Mouse (Mus musculus): ENCODE data around the gene Cd22. TPM values are rescaled to one million over a fixed set of nuclear protein-coding genes. Genes with fewer than 3 reads are reported as not detected.

Cd22 gene
- polyA plus RNA-seq (2012; rRNA removed): 0.23 and 0.37 TPM in 2 replicates

DNA sequence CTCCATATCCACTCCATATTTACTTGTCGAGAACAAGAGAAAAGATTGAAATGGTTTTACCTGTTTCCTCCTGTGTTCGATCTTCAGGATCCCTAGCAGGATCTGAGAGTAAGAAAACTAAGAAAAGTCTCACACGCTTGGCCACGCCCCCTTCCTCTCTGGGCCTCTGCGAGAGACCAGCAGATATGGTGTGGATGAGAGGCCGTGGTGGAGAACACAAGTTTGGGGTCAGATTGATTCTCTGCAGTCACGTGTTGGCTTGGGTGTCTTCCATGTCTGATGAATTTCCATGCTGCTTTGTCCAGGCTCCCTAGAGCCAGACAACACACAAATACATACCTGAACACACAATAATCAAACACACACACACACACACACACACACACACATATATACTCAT is at the start of gene Cd22:
Cd22 (minus strand) TSS at position 167 of the 400 bp plus-strand sequence.

DNA sequence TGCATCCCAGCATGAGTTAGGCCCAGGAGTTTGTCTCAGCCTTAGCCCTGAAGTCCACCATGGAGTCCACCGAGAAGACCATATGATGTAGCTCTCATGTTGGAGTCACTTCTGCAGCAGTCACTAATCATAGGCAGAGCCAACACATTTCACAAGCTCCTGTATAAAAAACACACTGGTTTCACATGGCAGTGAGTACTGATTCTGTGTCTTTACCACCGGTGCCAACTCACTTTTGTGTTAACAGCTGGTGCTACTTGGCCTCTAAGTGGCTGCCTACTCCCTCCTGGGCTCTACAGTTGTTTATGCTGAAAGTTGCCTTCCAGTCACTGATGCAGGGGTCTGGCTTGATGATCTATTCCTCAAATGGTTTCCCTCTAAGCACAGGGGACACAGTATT is 44.4 kb upstream of the Cd22 start, which contains the start of gene Hamp2:
Hamp2 (minus strand) TSS at position 101 of the 400 bp plus-strand sequence.

DNA sequence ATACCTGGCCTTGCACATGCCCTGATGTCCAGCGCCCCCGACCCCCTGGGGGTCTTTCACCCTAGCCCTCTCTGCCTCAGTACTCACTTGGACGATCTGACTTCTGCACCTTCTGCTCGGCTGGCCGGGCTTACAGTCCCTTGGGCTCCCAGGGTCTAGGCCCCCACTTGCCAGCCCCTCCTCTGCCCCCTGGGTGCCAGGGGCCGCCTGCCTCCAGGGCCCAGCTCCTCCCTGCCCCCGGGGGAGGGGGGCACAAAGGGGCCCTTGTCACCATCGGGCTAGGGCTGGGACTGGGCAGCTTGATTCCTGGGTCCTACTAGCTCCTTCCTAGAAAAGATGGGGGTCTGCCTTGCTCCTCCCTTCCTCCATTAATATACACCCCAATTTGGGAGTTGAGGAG is 34.6 kb upstream of the Cd22 start, which contains the start of gene Mag:
Mag (minus strand) TSS at position 142 of the 400 bp plus-strand sequence.

DNA sequence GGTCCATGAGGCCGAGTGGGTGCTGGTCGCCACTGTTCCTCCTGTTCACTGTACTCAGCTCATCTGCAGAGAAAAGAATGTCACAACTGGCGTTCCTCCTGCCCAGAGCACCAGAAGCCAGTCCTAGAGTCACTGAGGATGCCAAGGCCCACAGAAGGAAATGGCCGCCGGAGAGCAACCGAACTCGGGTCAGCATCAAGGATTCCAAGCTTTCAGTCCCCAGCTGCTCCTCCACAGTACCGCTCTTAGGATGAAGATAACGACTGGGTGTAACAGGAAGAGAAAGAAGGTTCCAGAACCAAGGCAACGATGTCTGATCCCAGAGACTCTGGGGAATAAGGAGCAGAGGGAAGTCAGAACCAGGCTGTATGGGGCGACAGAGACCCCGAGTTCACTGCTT is 18.7 kb downstream of the Cd22 start, which contains the start of gene Ffar1:
Ffar1 (minus strand) TSS at position 101 of the 400 bp plus-strand sequence.

DNA sequence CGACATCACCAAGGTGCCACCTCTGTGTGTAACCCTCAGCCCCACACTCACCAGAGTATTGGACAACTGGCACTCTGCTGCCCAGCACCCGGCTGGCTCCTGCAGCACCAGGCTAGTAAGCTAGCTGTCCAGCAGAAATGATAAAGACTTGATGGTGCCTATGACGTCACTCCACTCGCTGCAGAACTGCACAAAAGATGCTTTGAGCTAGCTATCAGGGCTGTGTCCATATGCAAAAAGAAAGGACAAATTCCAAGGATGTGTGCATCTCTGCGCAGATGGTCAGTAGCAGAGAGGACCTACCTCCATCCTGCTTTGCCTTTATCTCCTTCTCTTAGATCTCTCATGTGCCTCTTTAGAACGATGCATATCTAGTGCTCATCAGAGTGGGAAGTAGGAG is 24.1 kb downstream of the Cd22 start, which contains the start of gene Ffar3:
Ffar3 (minus strand) TSS at position 101 of the 400 bp plus-strand sequence.

DNA sequence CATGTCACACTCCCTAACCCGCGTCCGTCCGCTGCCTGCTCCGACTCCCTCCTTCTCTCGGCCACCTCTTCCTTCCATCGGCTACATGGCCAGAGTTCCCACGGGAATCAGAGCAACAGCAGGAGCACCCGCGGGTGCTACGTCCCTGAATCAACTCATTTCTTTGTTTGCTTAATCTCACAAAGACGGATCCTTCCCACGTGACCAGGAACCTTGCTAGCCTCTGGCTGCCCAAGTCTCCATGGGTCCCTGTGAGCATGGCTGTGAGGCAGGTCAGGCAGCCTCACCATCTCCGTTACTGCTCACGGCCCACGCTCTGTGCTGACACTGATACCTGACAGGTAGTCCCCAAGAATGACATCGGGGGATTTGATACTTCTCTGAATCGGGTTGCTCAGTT is 56.5 kb downstream of the Cd22 start, which contains the start of gene Ffar2:
Ffar2 (minus strand) TSS at position 101 of the 400 bp plus-strand sequence.

Other genes with a start within 250 kb of the Cd22 start
- 0.03 TPM in 1 of 2 replicates, not detected in the other for gene Etv2, start 244.5 kb downstream of the Cd22 start, polyA plus RNA-seq (2012; rRNA removed)
- gene Rbm42, start 230.0 kb downstream of the Cd22 start, polyA plus RNA-seq (2012; rRNA removed): 21.9 and 25.1 TPM in 2 replicates
- 24.1 and 28.2 TPM in 2 replicates for gene Haus5, start 215.3 kb downstream of the Cd22 start, polyA plus RNA-seq (2012; rRNA removed)
- gene Pmis2, start 208.7 kb downstream of the Cd22 start, polyA plus RNA-seq (2012; rRNA removed): not detected in 2 replicates
- 0.09 and 0.21 TPM in 2 replicates for gene 2200002J24Rik, start 181.4 kb downstream of the Cd22 start, polyA plus RNA-seq (2012; rRNA removed)
- 0.74 and 0.90 TPM in 2 replicates for gene Atp4a, start 168.1 kb downstream of the Cd22 start, polyA plus RNA-seq (2012; rRNA removed)
- gene Tmem147, start 150.8 kb downstream of the Cd22 start, polyA plus RNA-seq (2012; rRNA removed): 56.5 and 63.8 TPM in 2 replicates
- not detected in 2 replicates for gene Gapdhs, start 136.7 kb downstream of the Cd22 start, polyA plus RNA-seq (2012; rRNA removed)
- 0.61 and 0.74 TPM in 2 replicates for gene Sbsn, start 128.9 kb downstream of the Cd22 start, polyA plus RNA-seq (2012; rRNA removed)
- gene Dmkn, start 116.6 kb downstream of the Cd22 start, polyA plus RNA-seq (2012; rRNA removed): 0.16 and 0.25 TPM in 2 replicates
- gene Krtdap, start 92.4 kb downstream of the Cd22 start, polyA plus RNA-seq (2012; rRNA removed): 0.20 TPM in 1 of 2 replicates, not detected in the other
- gene Ffar2, start 56.6 kb downstream of the Cd22 start, polyA plus RNA-seq (2012; rRNA removed): 0.31 and 0.33 TPM in 2 replicates
- gene Ffar3, start 24.2 kb downstream of the Cd22 start, polyA plus RNA-seq (2012; rRNA removed): not detected in 2 replicates
- not detected in 2 replicates for gene Ffar1, start 18.8 kb downstream of the Cd22 start, polyA plus RNA-seq (2012; rRNA removed)
- gene Mag, start 34.5 kb upstream of the Cd22 start, polyA plus RNA-seq (2012; rRNA removed): 0.17 and 0.22 TPM in 2 replicates
- gene Hamp2, start 44.3 kb upstream of the Cd22 start, polyA plus RNA-seq (2012; rRNA removed): not detected in 2 replicates
- 11.4 and 20.4 TPM in 2 replicates for gene Hamp, start 63.7 kb upstream of the Cd22 start, polyA plus RNA-seq (2012; rRNA removed)
- 45.8 and 51.7 TPM in 2 replicates for gene Usf2, start 76.5 kb upstream of the Cd22 start, polyA plus RNA-seq (2012; rRNA removed)
- gene Lsr, start 93.1 kb upstream of the Cd22 start, polyA plus RNA-seq (2012; rRNA removed): 11.5 and 13.7 TPM in 2 replicates
- 1.3 TPM in 2 replicates for gene Fam187b, start 93.4 kb upstream of the Cd22 start, polyA plus RNA-seq (2012; rRNA removed)
- 10.0 and 11.3 TPM in 2 replicates for gene Fxyd5, start 162.1 kb upstream of the Cd22 start, polyA plus RNA-seq (2012; rRNA removed)
- gene Fxyd7, start 171.1 kb upstream of the Cd22 start, polyA plus RNA-seq (2012; rRNA removed): 0.06 and 0.17 TPM in 2 replicates
- 25.3 and 31.9 TPM in 2 replicates for gene Fxyd1, start 176.9 kb upstream of the Cd22 start, polyA plus RNA-seq (2012; rRNA removed)
- gene Lgi4, start 179.0 kb upstream of the Cd22 start, polyA plus RNA-seq (2012; rRNA removed): 0.03 and 0.06 TPM in 2 replicates
- 0.18 and 0.62 TPM in 2 replicates for gene Fxyd3, start 196.4 kb upstream of the Cd22 start, polyA plus RNA-seq (2012; rRNA removed)
- gene Hpn, start 234.9 kb upstream of the Cd22 start, polyA plus RNA-seq (2012; rRNA removed): 38.6 and 43.5 TPM in 2 replicates
- gene Scn1b, start 246.7 kb upstream of the Cd22 start, polyA plus RNA-seq (2012; rRNA removed): 0.86 and 0.97 TPM in 2 replicates